Mouse (Mus musculus): ENCODE measurements around the gene Jakmip3.
A peak's percentile ranks its signal among the peaks of the same experiment; 100 is the strongest.

Gene Jakmip3

DNA sequence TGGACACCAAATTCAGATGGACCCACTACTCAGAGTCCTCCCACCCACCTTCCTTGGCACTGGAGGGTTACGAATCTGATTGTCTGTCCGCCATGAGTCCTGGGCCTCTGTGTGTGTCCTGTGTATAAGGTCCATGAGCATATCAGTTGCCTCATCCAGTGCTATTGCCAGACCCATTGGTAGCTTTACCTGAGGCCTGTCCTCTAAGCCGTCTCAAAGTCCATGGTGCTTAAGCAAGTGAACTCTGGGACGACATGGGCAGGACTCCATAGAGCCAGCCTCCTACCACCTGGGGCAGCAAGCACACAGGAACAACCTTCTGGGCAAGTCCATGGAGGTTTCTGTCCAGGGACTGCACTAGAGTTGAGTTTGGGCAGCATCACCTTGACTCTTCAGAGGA, 90.7 kb downstream of the Jakmip3 start:
- no peak for DNase-seq (ENCODE audit: low spot score in 2 of 2)

- DNase-seq (ENCODE audit: low spot score in 2 of 2): no peak
Observed at GRCm38 (mm10) chr7:139063406-139063805, 122.9 kb downstream of the Jakmip3 start.

- DNase-seq (ENCODE audit: low spot score in 2 of 2): peak; percentile 78 to 88
Observed at GRCm38 (mm10) chr7:139068182-139068623, 127.7 kb downstream of the Jakmip3 start.

- no peak for DNase-seq (ENCODE audit: low spot score in 2 of 2)
Observed at GRCm38 (mm10) chr7:139074189-139074588, 133.7 kb downstream of the Jakmip3 start.

DNA sequence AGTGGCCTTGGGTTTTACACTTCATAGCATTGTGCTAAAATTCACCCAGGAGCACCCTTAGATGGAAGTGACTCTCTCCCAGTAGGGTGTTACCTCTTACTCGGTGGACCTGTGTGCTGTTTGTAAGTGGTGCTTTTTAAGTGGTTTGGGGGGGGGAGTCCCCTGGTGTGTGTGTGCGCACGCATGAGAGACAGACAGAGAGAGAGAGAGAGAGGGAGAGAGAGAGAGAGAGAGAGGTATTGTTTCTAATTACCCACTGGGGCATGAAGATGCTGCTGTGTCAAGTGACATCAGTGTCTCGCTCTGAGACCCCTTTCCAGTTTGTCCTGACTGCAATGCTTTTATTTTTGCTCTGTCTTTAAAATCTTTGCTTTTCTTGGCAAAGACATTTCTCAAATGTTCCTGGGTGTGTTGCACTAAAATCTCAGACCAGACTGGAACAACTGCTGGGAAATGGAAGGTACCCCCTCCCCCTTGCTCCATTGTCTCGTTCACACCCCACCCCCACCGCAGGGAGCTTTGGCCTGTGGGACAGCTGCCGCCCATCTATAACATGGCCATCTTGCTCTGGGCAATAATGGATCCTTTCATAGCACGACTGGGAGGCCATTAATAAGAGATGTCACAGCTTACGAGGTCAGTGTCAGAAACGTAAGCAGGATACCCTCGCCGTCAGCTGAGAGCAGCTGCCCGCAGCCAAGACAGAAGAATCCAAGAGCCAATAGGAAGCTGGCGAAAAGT, 134.7 kb downstream of the Jakmip3 start:
- no peak for DNase-seq (ENCODE audit: low spot score in 2 of 2)

DNA sequence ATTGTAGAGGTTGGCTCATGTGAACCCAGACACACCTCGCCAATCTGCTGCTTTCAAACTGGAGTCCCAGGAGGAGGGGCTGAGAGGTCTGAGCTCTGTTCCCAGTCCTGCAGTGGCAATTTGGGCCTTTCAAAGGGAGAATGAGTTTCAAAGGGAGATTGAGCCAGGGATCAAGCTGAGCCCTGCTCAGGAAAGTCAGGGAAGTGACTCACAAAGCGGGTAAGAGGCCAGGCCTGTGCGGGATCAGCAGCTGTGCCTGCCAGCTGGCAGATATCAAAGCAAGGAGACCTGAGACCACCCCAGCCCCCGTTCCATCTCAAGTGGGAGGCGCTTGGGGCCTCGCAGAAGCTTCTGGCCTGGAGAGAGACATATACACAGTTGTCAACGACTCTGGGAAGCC, 136.8 kb downstream of the Jakmip3 start:
- no peak for DNase-seq (ENCODE audit: low spot score in 2 of 2)

DNA sequence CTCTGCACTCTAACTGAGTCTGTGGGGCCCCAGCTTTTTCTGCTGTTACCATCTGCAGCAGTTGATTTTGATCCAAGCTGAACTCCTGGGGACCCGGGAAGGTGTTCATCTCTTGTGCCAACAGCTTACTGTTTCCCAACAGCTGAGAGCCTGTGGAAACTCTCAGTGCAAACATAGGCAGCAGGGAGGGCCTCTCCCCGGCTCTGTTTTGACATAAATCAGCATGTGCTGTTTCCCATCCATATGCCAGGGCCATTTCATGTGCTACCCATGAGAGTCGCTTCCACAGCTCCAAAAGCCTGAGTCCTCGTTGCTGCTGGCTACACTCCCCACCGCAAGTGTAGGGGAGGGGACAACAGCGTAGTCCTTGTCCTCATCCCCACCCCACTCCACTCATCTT, 137.7 kb downstream of the Jakmip3 start:
- DNase-seq (ENCODE audit: low spot score in 2 of 2): no peak

GRCm38 (mm10) chr7:139079141-139079540, 138.6 kb downstream of the Jakmip3 start:
- no peak for DNase-seq (ENCODE audit: low spot score in 2 of 2)

DNA sequence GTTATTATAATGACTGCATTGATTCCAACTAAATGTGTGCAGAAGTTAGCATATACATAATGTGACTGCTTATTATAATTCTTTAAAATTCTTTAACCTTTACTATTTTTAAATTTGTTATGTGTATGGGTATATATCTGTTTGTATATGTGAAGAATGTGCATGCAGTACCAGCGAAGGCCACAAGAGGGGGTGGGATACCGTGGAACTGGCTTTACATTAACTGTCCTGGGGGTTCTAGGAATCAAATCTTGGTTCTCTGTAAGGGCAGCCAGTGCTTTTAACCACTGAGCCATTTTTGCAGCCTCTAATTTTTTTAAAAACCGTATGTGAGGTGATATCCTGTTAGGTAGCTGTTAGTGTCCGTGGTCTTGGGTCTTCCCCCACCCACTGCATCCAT, 140.2 kb downstream of the Jakmip3 start:
- DNase-seq (ENCODE audit: low spot score in 2 of 2): no peak

GRCm38 (mm10) chr7:139081158-139081557, 140.6 kb downstream of the Jakmip3 start:
- DNase-seq (ENCODE audit: low spot score in 2 of 2): no peak

DNA sequence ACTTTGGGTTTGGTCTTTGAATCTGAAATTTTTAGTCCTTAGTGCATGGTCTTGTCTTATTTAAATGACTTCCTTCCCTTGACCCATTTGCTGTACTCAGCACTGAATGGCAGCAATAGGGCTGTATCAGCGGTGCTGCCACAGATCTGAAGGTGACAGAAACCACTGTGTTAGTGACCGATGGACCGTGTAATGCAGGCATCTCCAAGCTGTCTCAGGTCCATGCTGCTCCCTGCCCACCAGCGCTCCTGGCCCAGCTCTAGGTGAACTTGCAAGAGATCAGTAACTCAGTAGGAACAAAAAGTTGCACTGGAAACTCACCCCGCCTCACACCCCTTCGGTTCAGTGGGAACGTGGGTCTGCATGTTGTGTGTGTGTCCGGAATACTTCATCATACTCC, 141.8 kb downstream of the Jakmip3 start:
- no peak for DNase-seq (ENCODE audit: low spot score in 2 of 2)

GRCm38 (mm10) chr7:139084316-139084715, 143.8 kb downstream of the Jakmip3 start:
- no peak for DNase-seq (ENCODE audit: low spot score in 2 of 2)

DNA sequence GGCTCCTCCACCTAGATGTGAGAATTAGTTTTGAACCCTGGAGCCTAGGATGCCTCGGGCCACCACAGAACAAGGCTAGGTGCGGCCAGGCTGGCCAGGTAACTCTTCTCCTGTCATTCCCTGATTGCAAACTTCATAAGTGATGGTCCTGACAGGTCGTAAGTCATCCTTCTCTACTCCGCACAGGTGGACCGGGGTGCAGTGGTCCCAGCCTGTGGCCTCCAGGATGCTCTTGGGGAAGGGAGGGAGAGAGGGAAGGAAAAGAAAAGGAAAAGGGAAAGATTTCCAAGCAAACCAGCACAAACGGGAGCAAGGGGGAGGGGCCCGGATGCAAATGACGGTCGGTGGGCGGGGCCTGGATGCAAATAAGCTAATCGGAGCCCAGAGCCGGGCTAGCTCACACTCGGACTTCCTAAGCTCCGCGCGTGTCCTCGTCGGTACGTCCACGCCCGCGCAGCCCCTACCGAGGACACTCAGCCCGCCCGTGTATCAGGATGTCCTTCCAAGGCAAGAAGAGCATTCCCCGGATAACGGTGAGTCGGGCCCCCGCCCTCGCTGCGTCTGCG, 145.2 kb downstream of the Jakmip3 start, which contains the start of gene Dpysl4:
Gene Dpysl4, plus strand, starts transcription at position 373 of the 566 bp plus-strand sequence.
- DNase-seq (ENCODE audit: low spot score in 2 of 2): peak; percentile 93 to 94

DNA sequence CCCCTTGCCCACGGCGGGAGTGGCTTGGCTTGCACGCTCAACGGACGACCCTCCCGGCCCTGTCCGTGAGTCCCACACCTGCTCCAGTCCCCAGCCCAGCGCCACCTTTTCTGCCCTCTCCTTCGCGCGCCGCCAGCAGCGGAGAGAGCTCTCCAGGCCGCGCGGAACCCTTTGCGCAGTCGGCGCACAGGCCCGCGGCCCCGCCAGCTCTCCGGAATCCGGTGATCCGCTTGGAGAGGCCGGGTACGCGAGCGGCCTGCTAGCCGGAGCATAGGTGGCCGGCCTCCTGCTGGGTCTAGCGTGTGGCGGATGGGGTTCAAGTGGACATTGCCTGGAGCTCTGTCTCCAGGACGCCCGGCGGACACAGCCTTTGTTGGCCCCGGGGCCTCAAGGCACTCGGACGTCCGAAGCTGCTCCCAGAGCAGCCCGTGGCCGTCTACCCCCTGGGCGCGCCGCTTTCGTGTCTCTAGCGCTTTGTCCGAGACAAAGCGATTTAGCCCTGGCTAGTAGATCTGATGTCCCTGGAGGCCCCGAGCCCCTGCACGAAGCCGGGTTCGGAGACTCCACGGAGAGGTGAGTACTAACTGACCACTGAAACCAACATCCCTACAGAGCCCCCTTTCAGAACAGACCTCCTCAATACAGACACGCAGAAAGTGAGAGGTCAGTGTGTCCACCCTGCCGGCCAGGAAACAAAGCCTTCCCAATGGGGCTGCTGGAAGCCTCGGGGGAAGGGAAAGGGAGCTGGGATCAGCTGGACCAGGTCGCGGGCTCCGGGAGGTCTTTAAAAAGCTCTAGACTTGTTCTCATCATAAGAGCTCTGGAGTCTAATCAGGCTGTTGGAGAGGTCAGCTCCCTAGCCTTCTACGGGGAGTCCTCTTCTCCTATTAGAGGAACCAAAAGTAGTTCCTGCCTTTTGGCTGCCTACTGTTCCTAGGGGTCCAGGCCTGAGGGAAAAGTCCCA, 145.9 kb downstream of the Jakmip3 start:
- no peak for DNase-seq (ENCODE audit: low spot score in 2 of 2)

DNA sequence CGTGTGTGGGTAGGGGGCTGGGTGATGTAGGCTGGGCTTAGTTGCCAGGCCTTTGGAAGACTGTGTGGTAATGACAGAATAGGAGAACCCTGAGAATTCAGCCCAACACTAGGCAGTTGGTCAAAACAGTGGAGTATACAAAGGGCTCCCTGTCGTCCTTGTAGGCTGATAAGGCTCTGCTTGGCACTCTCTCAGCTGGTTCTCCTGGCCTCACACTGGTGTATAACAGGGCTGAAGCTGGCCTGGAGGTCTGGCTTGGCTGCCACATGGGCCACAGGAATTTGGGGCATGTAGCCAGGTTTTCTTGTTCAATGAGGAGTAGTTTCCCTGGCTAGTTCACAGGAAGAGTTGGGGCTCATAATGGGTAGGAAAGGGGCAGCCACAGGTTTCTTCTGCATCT, 147.3 kb downstream of the Jakmip3 start:
- peak; percentile 74 to 82 for DNase-seq (ENCODE audit: low spot score in 2 of 2)

DNA sequence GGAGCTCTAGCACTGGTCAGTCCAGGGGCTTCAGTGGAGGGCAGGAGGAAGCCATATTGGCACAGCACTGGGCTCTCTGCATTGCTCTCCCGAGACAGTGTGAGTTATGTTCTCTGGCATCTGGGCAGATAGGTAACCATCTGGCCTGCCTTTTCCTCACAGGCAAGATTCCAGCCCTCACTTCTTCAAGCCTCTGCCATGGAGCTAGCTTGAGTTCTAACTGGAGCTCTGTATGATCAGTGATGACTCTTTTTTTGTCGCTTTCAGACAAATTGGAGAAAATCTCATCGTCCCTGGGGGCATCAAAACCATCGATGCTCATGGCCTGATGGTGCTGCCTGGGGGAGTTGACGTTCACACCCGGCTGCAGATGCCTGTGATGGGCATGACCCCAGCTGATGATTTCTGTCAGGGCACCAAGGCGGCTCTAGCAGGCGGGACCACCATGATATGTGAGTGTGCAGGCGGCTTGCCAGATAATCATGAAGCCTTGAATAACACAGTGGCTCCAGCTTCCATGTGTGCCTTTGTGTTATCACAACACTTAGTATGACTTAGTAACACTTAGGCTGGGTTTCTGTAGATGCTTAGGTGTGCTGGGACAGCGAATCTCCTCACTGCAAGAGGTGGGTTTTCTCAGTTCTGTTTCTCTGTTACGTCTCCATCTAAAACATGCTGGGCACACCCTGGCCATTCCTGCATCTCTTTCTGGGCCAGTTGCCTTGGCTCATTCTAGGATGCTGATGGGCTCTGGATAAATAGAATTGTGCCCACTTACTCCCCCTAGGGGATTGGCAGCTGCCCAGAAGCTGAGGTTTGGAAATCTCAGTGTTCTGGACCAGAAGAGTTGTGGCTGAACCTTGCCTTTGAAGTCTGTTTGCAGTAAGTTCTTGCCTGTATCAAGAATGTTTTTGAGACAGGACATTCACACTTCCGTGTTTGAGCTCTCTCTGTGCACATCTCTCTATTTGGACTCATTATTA, 149.7 kb downstream of the Jakmip3 start:
- DNase-seq (ENCODE audit: low spot score in 2 of 2): peak; percentile 81 to 85

DNA sequence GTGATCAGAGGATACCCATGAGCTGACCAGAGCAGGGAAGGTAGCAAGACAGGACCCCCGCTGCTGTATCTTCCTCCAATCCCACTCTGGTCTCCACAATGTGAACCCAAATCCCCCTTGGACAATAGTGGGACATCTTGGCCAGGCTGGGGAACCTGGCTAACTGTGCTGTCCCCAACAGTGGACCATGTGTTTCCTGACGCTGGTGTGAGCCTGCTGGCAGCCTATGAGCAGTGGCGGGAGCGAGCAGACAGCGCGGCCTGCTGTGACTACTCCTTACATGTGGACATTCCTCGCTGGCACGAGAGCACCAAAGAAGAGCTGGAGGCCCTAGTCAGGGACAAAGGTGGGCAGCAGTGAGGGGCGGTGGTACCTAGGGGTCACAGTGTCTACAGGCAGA, 151.2 kb downstream of the Jakmip3 start:
- DNase-seq (ENCODE audit: low spot score in 2 of 2): no peak

DNA sequence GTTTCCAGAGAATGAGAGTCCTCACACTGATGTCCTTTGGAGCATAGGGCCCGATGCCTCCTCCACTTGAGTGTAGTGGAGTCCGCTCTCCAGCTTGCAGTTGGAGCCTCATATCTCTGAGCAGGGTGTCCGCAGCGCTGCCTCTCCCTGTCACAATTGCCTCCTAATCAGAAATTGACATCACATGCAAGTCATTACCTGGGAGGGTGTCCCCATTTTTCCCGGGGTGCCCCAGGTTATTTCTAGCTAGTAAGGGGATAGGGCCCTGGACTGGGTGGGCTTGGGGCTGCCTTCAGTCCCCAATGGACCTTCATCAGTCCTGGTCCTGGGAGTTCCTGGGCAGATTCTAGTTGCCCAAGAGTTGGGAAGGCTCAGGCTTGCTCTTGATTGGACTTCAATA, 152.1 kb downstream of the Jakmip3 start:
- DNase-seq (ENCODE audit: low spot score in 2 of 2): no peak

GRCm38 (mm10) chr7:139093124-139093523, 152.6 kb downstream of the Jakmip3 start:
- DNase-seq (ENCODE audit: low spot score in 2 of 2): no peak

- DNase-seq (ENCODE audit: low spot score in 2 of 2): no peak
Observed at GRCm38 (mm10) chr7:139093781-139094180, 153.3 kb downstream of the Jakmip3 start.

GRCm38 (mm10) chr7:139094761-139095160, 154.2 kb downstream of the Jakmip3 start:
- no peak for DNase-seq (ENCODE audit: low spot score in 2 of 2)

Data from right cerebral cortex, postnatal 10 days (tissue).